Mouse (Mus musculus) layer of hippocampus, adult 8-10 months (tissue): ENCODE measurements at regions not wholly inside any gene's neighbourhood (a gene's known extent, or its start where the extent isn't known, plus 50 kb on each side); places are given as distances from the start of the nearest gene placed in this dataset.

Source experiments
- DNase-seq, 2 experiments: peaks; one replicate each; pipeline ENCODE4 v3.0.0; 2022; ENCODE audit warnings: low spot score in 2 of 2

GRCm38 (mm10) chr12:12820668-12821351, 120.9 kb downstream of the Mycn start:
- DNase-seq = no peak

- no peak for DNase-seq
Observed at GRCm38 (mm10) chr12:12819746-12820145, 122.0 kb downstream of the Mycn start.

- DNase-seq = no peak
Observed at GRCm38 (mm10) chr12:12814693-12815092, 127.0 kb downstream of the Mycn start.

GRCm38 (mm10) chr12:12812873-12813272, 128.8 kb downstream of the Mycn start:
- DNase-seq = no peak

- no peak for DNase-seq
Observed at GRCm38 (mm10) chr12:12810943-12811342, 130.8 kb downstream of the Mycn start.

GRCm38 (mm10) chr12:12810159-12810885, 131.4 kb downstream of the Mycn start:
- peak; percentile 68 for DNase-seq

GRCm38 (mm10) chr12:12808120-12808519, 133.6 kb downstream of the Mycn start:
- no peak for DNase-seq

- no peak for DNase-seq
Observed at GRCm38 (mm10) chr12:12803602-12804001, 138.1 kb downstream of the Mycn start.

- no peak for DNase-seq
Observed at GRCm38 (mm10) chr12:12802396-12802795, 139.3 kb downstream of the Mycn start.

- DNase-seq = no peak
Observed at GRCm38 (mm10) chr12:12801700-12802099, 140.0 kb downstream of the Mycn start.

- DNase-seq = no peak
Observed at GRCm38 (mm10) chr12:12800120-12800519, 141.6 kb downstream of the Mycn start.

GRCm38 (mm10) chr12:12789052-12789451, 152.7 kb downstream of the Mycn start:
- no peak for DNase-seq

GRCm38 (mm10) chr12:12788263-12788852, 153.4 kb downstream of the Mycn start:
- DNase-seq = no peak

- DNase-seq = no peak
Observed at GRCm38 (mm10) chr12:12787608-12788262, 154.0 kb downstream of the Mycn start.

- DNase-seq = no peak
Observed at GRCm38 (mm10) chr12:12787161-12787560, 154.6 kb downstream of the Mycn start.

GRCm38 (mm10) chr12:12783699-12784605, 157.8 kb downstream of the Mycn start:
- no peak for DNase-seq

GRCm38 (mm10) chr12:12781526-12781925, 160.2 kb downstream of the Mycn start:
- DNase-seq = no peak

- DNase-seq = no peak
Observed at GRCm38 (mm10) chr12:12778563-12779256, 163.0 kb downstream of the Mycn start.

- no peak for DNase-seq
Observed at GRCm38 (mm10) chr12:12777422-12777821, 164.3 kb downstream of the Mycn start.

- no peak for DNase-seq
Observed at GRCm38 (mm10) chr12:12776783-12777182, 164.9 kb downstream of the Mycn start.
